Mouse (Mus musculus) inflammation-experienced regulatory T-cells, adult 6 months (primary cell): ENCODE results near the gene Slamf6. TPM values are rescaled to one million over a fixed set of nuclear protein-coding genes. Genes with fewer than 3 reads are reported as not detected.
"Not testable (repeated sequence)": the region's sequence is repeated elsewhere in the genome, so short reads cannot be mapped to it uniquely, and the experiment has no call there.

Source experiments
- ATAC-seq: one replicate; pipeline ENCODE4 v1.8.0; 2017
- polyA plus RNA-seq, 3 experiments: library from polyadenylated mRNA; unstranded; fragments of 100-300 nt; shearing (Covaris generic); gene quantifications; one replicate each; pipeline ENCODE4 v1.2.1; 2017

The Slamf6 gene
- 100 to 1,000 TPM; 306 to 408 (median 373) TPM for polyA plus RNA-seq

- ATAC-seq, result peak; percentile 23
These were observed at the start of gene Slamf6 for GRCm38 (mm10) chr1:171917305-171918039. Gene Slamf6 (plus strand): TSS chr1:171917515.

GRCm38 (mm10) chr1:171886989-171887388 is 30.3 kb upstream of the Slamf6 start:
- ATAC-seq, result no peak

GRCm38 (mm10) chr1:171895364-171895763 is 22.0 kb upstream of the Slamf6 start, which contains the start of gene Gm10521:
Gene Gm10521 (plus strand): TSS chr1:171895664.
- not testable (repeated sequence) for ATAC-seq

GRCm38 (mm10) chr1:171904011-171904410 is 13.3 kb upstream of the Slamf6 start:
- ATAC-seq, result no peak

GRCm38 (mm10) chr1:171915638-171916458 is 1.5 kb upstream of the Slamf6 start:
- peak; percentile 32 for ATAC-seq

- ATAC-seq, result no peak
These were observed 1.0 kb downstream of the Slamf6 start for GRCm38 (mm10) chr1:171918136-171918920.

GRCm38 (mm10) chr1:171919193-171919592 is 1.9 kb downstream of the Slamf6 start:
- no peak for ATAC-seq

- ATAC-seq, result no peak
These were observed 2.7 kb downstream of the Slamf6 start for GRCm38 (mm10) chr1:171919901-171920510.

- peak; percentile 53 for ATAC-seq
These were observed 3.8 kb downstream of the Slamf6 start for GRCm38 (mm10) chr1:171920989-171921621.

GRCm38 (mm10) chr1:171921641-171922040 is 4.3 kb downstream of the Slamf6 start:
- peak; percentile 8 for ATAC-seq

- no peak for ATAC-seq
These were observed 5.5 kb downstream of the Slamf6 start for GRCm38 (mm10) chr1:171922844-171923243.

- ATAC-seq, result no peak
These were observed 7.6 kb downstream of the Slamf6 start for GRCm38 (mm10) chr1:171924900-171925299.

GRCm38 (mm10) chr1:171933851-171934250 is 16.5 kb downstream of the Slamf6 start:
- no peak for ATAC-seq

- ATAC-seq, result peak; percentile 72
These were observed 21.9 kb downstream of the Slamf6 start for GRCm38 (mm10) chr1:171938952-171939948.

GRCm38 (mm10) chr1:171940626-171941025 is 23.3 kb downstream of the Slamf6 start:
- ATAC-seq, result no peak

- ATAC-seq, result no peak
These were observed 29.2 kb downstream of the Slamf6 start for GRCm38 (mm10) chr1:171946447-171946995.

GRCm38 (mm10) chr1:171948161-171948945 is 31.0 kb downstream of the Slamf6 start:
- no peak for ATAC-seq

- ATAC-seq, result no peak
These were observed 31.7 kb downstream of the Slamf6 start for GRCm38 (mm10) chr1:171948946-171949508.

- peak; percentile 33 for ATAC-seq
These were observed 37.8 kb downstream of the Slamf6 start for GRCm38 (mm10) chr1:171955071-171955470.
